ENCODE assay signal across 10 mouse cellular contexts in the genomic region with DNA sequence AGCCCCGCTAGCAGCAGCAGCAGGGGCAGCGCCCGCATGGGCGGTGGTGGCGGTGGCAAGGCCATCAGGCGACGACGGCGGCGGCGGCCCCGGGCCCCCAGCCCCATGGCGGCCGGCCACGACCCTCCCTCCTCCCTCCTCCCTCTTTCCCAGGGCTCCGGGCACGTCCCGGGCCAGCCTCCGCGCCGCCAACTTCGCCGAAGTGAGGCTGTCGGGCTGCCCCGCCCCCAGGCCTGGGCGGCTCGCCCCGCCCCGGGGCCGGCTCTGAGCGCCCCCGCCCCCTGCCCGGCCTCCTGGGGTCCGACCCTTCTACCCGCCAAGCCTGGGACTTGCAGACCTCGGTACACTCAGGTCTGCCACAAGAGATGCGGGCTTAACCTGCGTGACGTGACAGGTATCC. TPM values are rescaled to one million over a fixed set of nuclear protein-coding genes. Genes with fewer than 3 reads are reported as not detected.
DNase-seq lines count a peak whose midpoint lies in the region; ATAC-seq and TF ChIP-seq lines count a peak whose summit lies in the region.
"Had no signal": no experiment of that assay in that cellular context is flagged by ENCODE, and none has a peak within 500 bp of the region (broad histone marks: within the 10 kb centered on the region; RNA-seq: fewer than 3 reads in every experiment).

Gene Notch3 (minus strand): TSS at position 166 of the 400 bp plus-strand sequence.

- peak within 1 kb of the TSS; percentile 92 for H3K27ac ChIP-seq in kidney, embryonic 14.5 days (ENCODE audit: low read depth, low read length)
- peak within 1 kb of the TSS; percentile 78 for H3K27ac ChIP-seq in stomach, postnatal 0 days (replicated peaks)

- H3K9me3 ChIP-seq in kidney, embryonic 14.5 days (ENCODE audit: control insufficient read depth, low read length) = no peaks in the 10 kb centered on the region
- H3K9me3 ChIP-seq in stomach, postnatal 0 days (ENCODE audit: control insufficient read depth, low read length) = no peaks in the 10 kb centered on the region

- peaks cover 33% of the 10 kb centered on the region for H3K4me1 ChIP-seq in kidney, embryonic 14.5 days (ENCODE audit: control insufficient read depth, insufficient read depth, low read length)
- H3K4me1 ChIP-seq in stomach, postnatal 0 days (replicated peaks; ENCODE audit: control insufficient read depth, insufficient read depth) = peaks cover 6% of the 10 kb centered on the region; the same call in 1 of the 2 replicates

- no peaks in the 10 kb centered on the region for H3K36me3 ChIP-seq in kidney, embryonic 14.5 days (ENCODE audit: control insufficient read depth, insufficient read depth, low read length)
- H3K36me3 ChIP-seq in stomach, postnatal 0 days (ENCODE audit: control insufficient read depth, insufficient read depth, low read length) = no peaks in the 10 kb centered on the region

- WGBS in kidney, embryonic 14.5 days = under 1% methylated on average over 29 of the region's 39 CpGs
- 0% methylated on average over 32 of the region's 39 CpGs for WGBS in stomach, postnatal 0 days

- no peaks in the 10 kb centered on the region for H3K27me3 ChIP-seq in kidney, embryonic 14.5 days (ENCODE audit: control insufficient read depth, insufficient read depth, low read length)
- H3K27me3 ChIP-seq in stomach, postnatal 0 days (ENCODE audit: control insufficient read depth, insufficient read depth, low read length) = no peaks in the 10 kb centered on the region

- TF ChIP-seq EP300 in stomach, postnatal 0 days (optimal IDR thresholded peaks at IDR 0.05) = no peak

- peak within 1 kb of the TSS; percentile 81 for H3K4me2 ChIP-seq in kidney, embryonic 14.5 days (replicated peaks; ENCODE audit: low read depth, low read length)
- H3K4me2 ChIP-seq in stomach, postnatal 0 days (replicated peaks; ENCODE audit: low read depth) = peak within 1 kb of the TSS; percentile 95

- peak; percentile 77 for ATAC-seq in kidney, embryonic 14.5 days (ENCODE audit: low FRiP score, low TSS enrichment)
- no peak; the same call in 1 of the 2 replicates for ATAC-seq in stomach, postnatal 0 days (ENCODE audit: low FRiP score, low TSS enrichment)
- ATAC-seq: Patski had no signal

- no peak for TF ChIP-seq CTCF in stomach, postnatal 0 days (IDR thresholded peaks at IDR 0.05; ENCODE audit: low read depth)

- peak within 1 kb of the TSS; percentile 81 for H3K9ac ChIP-seq in kidney, embryonic 14.5 days (ENCODE audit: low read depth, low read length)
- H3K9ac ChIP-seq in stomach, postnatal 0 days (ENCODE audit: low read length) = peak within 1 kb of the TSS; percentile 68

- peak; percentile 48 to 67 for DNase-seq in layer of hippocampus, postnatal 10 days (ENCODE audit: low spot score in 2 of 2)
- no peak for DNase-seq in layer of hippocampus, postnatal 36 days
- peak; percentile 86 for DNase-seq in embryo, embryonic 10 days (ENCODE audit: low spot score)
- no peak for DNase-seq in heart, adult 8-10 months (ENCODE audit: low spot score)
- DNase-seq in lung, postnatal 14 days = peak; percentile 64
- DNase-seq in stomach, postnatal 0 days (ENCODE audit: low spot score) = peak; percentile 63
- DNase-seq in left cerebral cortex, adult 9 months (ENCODE audit: low spot score in 2 of 2) = no peak

- peak within 1 kb of the TSS; percentile 72 for H3K4me3 ChIP-seq in kidney, embryonic 14.5 days (ENCODE audit: low read length)
- peak within 1 kb of the TSS; percentile 63 for H3K4me3 ChIP-seq in stomach, postnatal 0 days (ENCODE audit: low read depth, low read length)

RNA-seq across cellular contexts. Expression of gene Notch3, which starts in this region (rescaled TPM):
- total RNA-seq in layer of hippocampus, postnatal 10 days (2021) = 10 to 100 TPM; 21.0 to 23.7 TPM
- 1 to 10 TPM; 7.0 to 8.2 TPM for total RNA-seq in layer of hippocampus, postnatal 36 days (2021)
- total RNA-seq in heart, adult 8-10 months (2022) = 10 to 100 TPM; 18.6 to 24.9 (median 21.6) TPM
- 15.9 and 16.9 TPM in 2 replicates for polyA plus RNA-seq in kidney, embryonic 14.5 days (2014; fragmentation: Nextera tagmentation; extraction: Ambion mirVana)
- 3.9 and 4.0 TPM in 2 replicates for polyA plus RNA-seq in stomach, postnatal 0 days (2015; fragmentation: Nextera tagmentation; extraction: Ambion mirVana)
- total RNA-seq: neutrophil, adult 5-6 weeks had no signal

Comparison
In these comparisons a context has a peak if more than half of its experiments do, and no peak if none do; other contexts are left out.
1. DNase-seq: peak in layer of hippocampus, postnatal 10 days (2 of 2), embryo, embryonic 10 days (single experiment), lung, postnatal 14 days (single experiment) and stomach, postnatal 0 days (single experiment); none in layer of hippocampus, postnatal 36 days (0 of 2), heart, adult 8-10 months (single experiment) and left cerebral cortex, adult 9 months (0 of 2).